Mouse (Mus musculus) embryo, embryonic 10.5 days (tissue): ENCODE measurements at regions not wholly inside any gene's neighbourhood (a gene's known extent, or its start where the extent isn't known, plus 50 kb on each side); places are given as distances from the start of the nearest gene placed in this dataset.
A peak's percentile ranks its signal among the peaks of the same experiment; 100 is the strongest.

ENCODE experiments used
- DNase-seq: peaks from one replicate; pipeline ENCODE4 v3.0.0-alpha.2; 2015; ENCODE audit warnings: low spot score

- no peak for DNase-seq
These were observed 697.9 kb upstream of the Ncam2 start for GRCm38 (mm10) chr16:80502559-80502958.

- DNase-seq = no peak
These were observed 697.2 kb upstream of the Ncam2 start for GRCm38 (mm10) chr16:80503276-80503675.

GRCm38 (mm10) chr16:80512724-80513123 is 687.8 kb upstream of the Ncam2 start:
- DNase-seq = no peak

- peak; percentile 4 for DNase-seq
These were observed 662.5 kb upstream of the Ncam2 start for GRCm38 (mm10) chr16:80538039-80538438.

GRCm38 (mm10) chr16:80546598-80546997 is 653.9 kb upstream of the Ncam2 start:
- DNase-seq = no peak

- no peak for DNase-seq
These were observed 633.4 kb upstream of the Ncam2 start for GRCm38 (mm10) chr16:80567120-80567519.

- DNase-seq = no peak
These were observed 613.2 kb upstream of the Ncam2 start for GRCm38 (mm10) chr16:80587278-80587677.

- no peak for DNase-seq
These were observed 596.6 kb upstream of the Ncam2 start for GRCm38 (mm10) chr16:80603943-80604342.
